Mouse (Mus musculus) olfactory bulb, adult 2 months (tissue): Measurements from ENCODE around the gene Gria3.

ENCODE experiments used
- CTCF ChIP-seq: fragments of 200-500 bp; IDR thresholded peaks from 2 replicates; pipeline ENCODE4 v1.5.1; 2012; ENCODE audit warnings: low read depth, mild to moderate bottlenecking, low read length, moderate library complexity; ENCODE audit not compliant: insufficient read depth
- POLR2A ChIP-seq: fragments of 200-500 bp; IDR thresholded peaks from 2 replicates; pipeline ENCODE4 v1.6.1; 2012; ENCODE audit warnings: mild to moderate bottlenecking, low read depth, low read length, moderate library complexity; ENCODE audit not compliant: insufficient read depth

DNA sequence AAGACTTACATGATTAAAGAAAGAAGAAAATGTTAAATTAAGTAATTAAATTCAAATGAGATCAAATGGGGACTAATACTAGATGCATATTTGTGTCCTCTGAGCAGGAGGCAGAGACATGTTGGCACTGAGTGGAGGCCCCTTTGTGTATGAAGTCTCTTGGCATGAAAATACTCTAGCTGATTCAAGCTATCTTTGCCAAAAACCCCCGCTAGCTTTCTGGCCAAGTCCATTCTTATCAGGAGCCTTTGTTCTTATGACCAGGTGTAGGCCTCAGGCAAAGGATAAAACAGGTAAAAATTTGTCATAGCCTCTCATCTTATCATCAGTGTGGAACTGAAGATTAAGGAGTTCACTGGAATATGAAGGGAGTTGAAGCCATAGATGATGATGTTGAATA is 206.5 kb downstream of the Gria3 start:
- TF ChIP-seq CTCF (no peak), POLR2A (no peak)
